Mouse (Mus musculus): ENCODE measurements around the gene Hpca. TPM values are rescaled to one million over a fixed set of nuclear protein-coding genes. Genes with fewer than 3 reads are reported as not detected.

The Hpca gene
- polyA plus RNA-seq (2016; fragmentation: Nextera tagmentation; extraction: Ambion mirVana): 0.30 and 0.69 TPM in 2 replicates

DNA sequence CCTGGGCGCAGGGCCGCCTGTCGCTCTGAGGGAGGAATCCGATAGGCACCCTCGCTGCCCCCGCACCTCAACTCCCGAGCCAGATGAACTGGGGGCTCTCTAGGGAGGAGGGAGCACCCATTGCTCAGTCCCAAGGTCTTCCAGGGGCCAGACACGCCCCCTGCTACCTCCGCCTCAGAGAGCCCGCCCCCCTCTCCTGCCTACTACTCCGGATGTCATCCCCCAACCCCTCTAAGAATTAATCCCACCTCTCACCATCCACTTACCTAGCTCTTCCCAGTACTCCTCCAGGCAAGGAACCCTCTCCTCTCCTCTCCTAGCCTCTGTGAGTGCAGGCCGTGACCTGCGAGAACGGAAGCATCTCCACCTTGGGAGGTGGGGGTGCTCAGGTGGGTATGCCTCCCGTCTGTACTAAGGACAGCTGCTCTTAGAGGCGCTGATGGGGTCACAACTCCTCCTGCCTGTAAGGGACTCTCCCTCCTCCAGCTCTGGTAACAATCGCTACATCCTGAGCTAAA is at the start of gene Hpca:
TSS of gene Hpca (minus strand) at position 468 of the 518 bp plus-strand sequence.
- Histone ChIP-seq H3K27me3 (ENCODE audit: low read depth, poor library complexity, severe bottlenecking) (peaks cover 91% of the 10 kb centered on the region), H3K9me3 (replicated peaks) (no peaks in the 10 kb centered on the region), H3K4me1 (peaks cover 37% of the 10 kb centered on the region), H3K36me3 (no peaks in the 10 kb centered on the region), H3K27ac (no peak within 1 kb of the TSS), H3K4me3 (peak within 1 kb of the TSS; percentile 53)
- no peak for DNase-seq (ENCODE audit: low spot score)
- WGBS: 2% methylated on average over 17 of the region's 17 CpGs

DNA sequence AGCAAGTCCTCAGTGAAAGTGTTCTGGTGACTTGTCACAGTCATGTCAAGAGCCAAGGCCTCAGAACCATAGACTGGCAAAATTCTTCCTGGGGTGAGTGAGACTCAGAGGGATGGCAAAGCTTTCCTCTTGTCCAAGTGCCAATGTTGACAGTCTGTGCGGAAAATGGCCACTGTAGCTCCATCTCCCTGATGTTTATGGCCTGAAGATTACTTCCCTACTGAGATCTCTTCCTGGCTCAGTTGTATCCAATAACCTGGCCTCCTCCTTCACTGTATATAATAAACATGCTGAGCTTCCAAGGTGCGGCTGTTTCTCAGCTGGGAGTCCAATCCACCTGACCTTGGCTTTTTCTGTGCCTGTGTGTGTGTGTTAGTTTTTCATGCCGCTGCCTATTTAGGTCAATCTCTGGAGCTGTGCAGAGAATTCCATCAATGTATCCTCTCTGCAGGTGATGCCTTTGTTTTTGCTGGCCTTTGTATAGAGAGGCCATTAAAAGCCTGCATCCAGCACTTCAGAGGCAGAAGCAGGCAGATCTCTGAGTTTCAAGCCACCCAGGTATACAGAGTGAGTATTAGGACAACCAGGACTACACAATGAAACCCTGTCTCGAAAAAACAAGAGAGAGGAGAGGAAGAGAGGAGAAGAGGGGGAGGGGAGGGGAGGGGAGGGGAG is 39.9 kb upstream of the Hpca start:
- H3K4me3 ChIP-seq: no peak overlapping the region
- no peak overlapping the region for H3K27ac ChIP-seq
- no peak for DNase-seq (ENCODE audit: low spot score)
- no peaks in the 10 kb centered on the region for H3K9me3 ChIP-seq (replicated peaks)
- H3K36me3 ChIP-seq: peaks cover 89% of the 10 kb centered on the region
- no peaks in the 10 kb centered on the region for H3K4me1 ChIP-seq
- no peaks in the 10 kb centered on the region for H3K27me3 ChIP-seq (ENCODE audit: low read depth, poor library complexity, severe bottlenecking)
- WGBS: 92% methylated on average over 4 of the region's 4 CpGs

DNA sequence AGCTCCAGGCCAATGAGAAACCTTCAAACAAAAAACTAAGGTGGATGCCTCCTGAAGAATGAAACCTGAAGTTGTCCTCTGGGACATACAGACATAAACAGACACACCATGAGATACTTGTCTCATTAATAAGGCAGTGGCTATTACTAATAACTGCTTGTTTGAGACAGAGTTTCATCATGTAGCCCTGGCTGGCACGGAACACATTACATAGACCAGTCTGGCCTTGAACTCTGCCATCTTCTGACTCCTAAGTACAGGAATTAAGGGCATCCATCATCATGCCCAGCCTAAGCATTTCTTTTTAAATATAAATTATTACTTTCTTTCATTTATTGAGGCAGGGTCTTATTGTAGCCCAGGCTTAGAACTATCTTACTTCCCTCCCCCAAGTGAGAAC is 39.2 kb upstream of the Hpca start:
- Histone ChIP-seq H3K27me3 (ENCODE audit: low read depth, poor library complexity, severe bottlenecking) (no peaks in the 10 kb centered on the region), H3K4me1 (no peaks in the 10 kb centered on the region), H3K27ac (no peak overlapping the region), H3K9me3 (replicated peaks) (no peaks in the 10 kb centered on the region), H3K36me3 (peaks cover 90% of the 10 kb centered on the region), H3K4me3 (no peak overlapping the region)
- WGBS: 100% methylated on average over 1 of the region's 1 CpGs
- no peak for DNase-seq (ENCODE audit: low spot score)

DNA sequence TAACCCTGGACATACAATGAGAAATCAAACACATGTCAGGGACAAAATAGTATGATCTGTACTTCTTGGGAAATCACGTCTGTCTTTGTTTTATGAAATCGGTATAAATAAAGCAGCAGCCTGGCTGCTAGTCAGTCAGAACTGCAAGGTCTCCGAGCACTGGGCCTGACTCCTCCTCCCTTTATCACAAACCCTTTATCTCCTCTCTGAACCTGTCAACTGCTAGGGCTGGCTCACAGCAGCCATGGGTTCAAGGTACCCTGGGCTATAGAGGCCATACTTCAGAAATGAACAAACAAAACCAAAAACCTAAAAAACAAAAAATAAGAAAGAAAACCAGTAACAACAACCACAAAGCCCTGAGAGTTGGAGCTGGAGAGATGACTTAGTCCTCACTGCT is 36.7 kb upstream of the Hpca start:
- Histone ChIP-seq H3K36me3 (peaks cover 88% of the 10 kb centered on the region), H3K4me1 (no peaks in the 10 kb centered on the region), H3K9me3 (replicated peaks) (no peaks in the 10 kb centered on the region), H3K27me3 (ENCODE audit: low read depth, poor library complexity, severe bottlenecking) (no peaks in the 10 kb centered on the region), H3K4me3 (no peak overlapping the region), H3K27ac (no peak overlapping the region)
- DNase-seq (ENCODE audit: low spot score): no peak
- WGBS: 78% methylated on average over 3 of the region's 3 CpGs

DNA sequence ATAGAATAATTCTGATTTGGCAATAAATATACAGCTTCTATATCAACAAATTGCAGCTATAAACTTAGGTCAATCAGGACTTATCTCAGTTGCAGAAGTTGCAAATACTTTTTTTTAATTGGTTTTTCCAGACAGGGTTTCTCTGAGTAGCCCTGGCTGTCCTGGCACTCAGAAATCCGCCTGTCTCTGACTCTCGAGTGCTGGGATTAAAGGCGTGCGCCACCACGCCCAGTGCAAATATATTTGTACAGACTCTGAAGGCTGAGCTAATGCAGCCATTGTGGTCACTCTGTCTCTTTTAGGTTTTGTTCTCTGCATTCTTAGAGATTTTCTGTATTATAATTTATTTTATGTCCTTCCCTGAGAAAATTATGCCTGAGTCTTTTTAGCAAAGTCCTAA is 35.7 kb upstream of the Hpca start:
- WGBS: 94% methylated on average over 5 of the region's 5 CpGs

DNA sequence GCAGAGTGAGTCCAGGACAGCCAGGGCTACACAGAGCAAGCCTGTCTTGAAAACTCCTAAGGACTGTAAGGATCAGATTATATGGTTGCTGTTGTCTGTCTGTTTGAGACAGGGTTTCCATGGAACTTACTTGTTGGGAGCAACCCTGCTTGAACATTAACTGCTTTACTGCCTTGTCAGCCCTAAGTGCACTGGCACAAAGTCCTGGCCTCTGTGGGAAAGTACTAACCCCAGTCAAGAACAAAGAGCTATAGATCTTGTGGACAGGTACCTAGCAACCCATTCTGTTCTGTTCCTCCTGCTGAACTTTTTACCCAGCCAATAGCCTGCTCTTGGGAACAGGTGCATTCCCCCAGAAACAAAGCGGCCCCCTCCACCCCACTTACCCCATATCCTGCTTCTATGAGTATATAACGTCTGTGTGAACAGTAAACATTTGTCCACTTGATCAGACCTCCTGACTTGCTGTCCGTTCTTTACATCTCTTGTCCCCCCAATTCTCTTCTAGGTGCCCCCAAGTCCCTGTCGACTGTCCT is 29.5 kb upstream of the Hpca start:
- DNase-seq (ENCODE audit: low spot score): no peak
- Histone ChIP-seq H3K9me3 (replicated peaks) (no peaks in the 10 kb centered on the region), H3K4me3 (no peak overlapping the region), H3K4me1 (no peaks in the 10 kb centered on the region), H3K27me3 (ENCODE audit: low read depth, poor library complexity, severe bottlenecking) (no peaks in the 10 kb centered on the region), H3K36me3 (peaks cover 91% of the 10 kb centered on the region), H3K27ac (no peak overlapping the region)
- 88% methylated on average over 4 of the region's 4 CpGs for WGBS

More for the DNA sequence above, 35.7 kb upstream of the Hpca start:
- Histone ChIP-seq H3K4me3 (no peak overlapping the region), H3K9me3 (replicated peaks) (no peaks in the 10 kb centered on the region), H3K27me3 (ENCODE audit: low read depth, poor library complexity, severe bottlenecking) (no peaks in the 10 kb centered on the region), H3K36me3 (peaks cover 89% of the 10 kb centered on the region), H3K4me1 (no peaks in the 10 kb centered on the region), H3K27ac (no peak overlapping the region)
- peak; percentile 9 for DNase-seq (ENCODE audit: low spot score)

DNA sequence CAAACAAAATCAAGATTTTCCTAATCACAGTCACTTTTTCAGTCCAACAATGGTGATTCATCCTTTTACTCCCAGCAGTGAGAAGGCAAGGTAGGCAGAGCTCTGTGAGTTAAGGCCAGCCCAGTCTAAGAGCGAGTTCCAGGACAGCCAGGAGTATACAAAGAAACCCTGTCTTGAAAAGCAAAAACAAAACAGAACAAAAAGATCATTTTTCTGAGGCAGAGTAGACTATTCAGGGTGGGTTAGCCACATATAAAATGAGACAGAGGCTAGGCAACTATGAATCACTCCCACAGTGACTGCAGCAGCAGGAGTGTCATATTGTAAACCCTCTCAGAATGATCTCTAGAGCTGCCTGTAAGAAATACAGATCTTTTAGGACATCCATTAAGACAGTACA is 27.5 kb upstream of the Hpca start:
- WGBS: 92% methylated on average over 1 of the region's 1 CpGs
- Histone ChIP-seq H3K27ac (no peak overlapping the region), H3K4me1 (no peaks in the 10 kb centered on the region), H3K4me3 (no peak overlapping the region), H3K27me3 (ENCODE audit: low read depth, poor library complexity, severe bottlenecking) (no peaks in the 10 kb centered on the region), H3K9me3 (replicated peaks) (no peaks in the 10 kb centered on the region), H3K36me3 (peaks cover 77% of the 10 kb centered on the region)
- DNase-seq (ENCODE audit: low spot score): no peak

DNA sequence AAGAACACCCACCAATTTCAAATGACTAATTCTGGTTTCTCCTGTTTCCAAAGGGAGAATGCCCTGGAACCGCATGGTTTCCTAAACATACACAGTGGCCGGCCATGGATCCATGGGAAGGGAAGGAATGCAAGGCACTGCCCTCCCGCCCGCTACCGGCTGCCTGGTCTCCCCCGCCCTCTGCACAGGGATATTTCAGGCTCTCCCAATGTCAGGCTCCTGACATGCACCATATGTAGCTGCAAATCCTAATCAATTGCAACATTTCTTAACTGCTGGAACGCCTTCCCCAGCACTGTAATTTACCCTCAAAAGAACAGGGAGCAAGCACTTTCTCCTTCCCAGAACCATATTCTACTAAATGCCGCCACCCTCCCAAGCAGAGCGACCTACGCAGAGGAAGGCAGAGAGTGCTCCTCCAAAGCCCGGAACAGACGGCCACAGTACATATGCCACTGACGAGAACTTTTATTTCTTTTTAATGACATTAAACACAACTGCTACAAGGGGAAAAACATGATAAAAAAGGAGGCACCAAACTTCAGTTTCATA is 25.8 kb upstream of the Hpca start:
- H3K27me3 ChIP-seq (ENCODE audit: low read depth, poor library complexity, severe bottlenecking): no peaks in the 10 kb centered on the region
- peaks cover 66% of the 10 kb centered on the region for H3K36me3 ChIP-seq
- 88% methylated on average over 13 of the region's 13 CpGs for WGBS
- no peaks in the 10 kb centered on the region for H3K9me3 ChIP-seq (replicated peaks)
- no peaks in the 10 kb centered on the region for H3K4me1 ChIP-seq
- DNase-seq (ENCODE audit: low spot score): no peak
- no peak overlapping the region for H3K27ac ChIP-seq
- H3K4me3 ChIP-seq: no peak overlapping the region

DNA sequence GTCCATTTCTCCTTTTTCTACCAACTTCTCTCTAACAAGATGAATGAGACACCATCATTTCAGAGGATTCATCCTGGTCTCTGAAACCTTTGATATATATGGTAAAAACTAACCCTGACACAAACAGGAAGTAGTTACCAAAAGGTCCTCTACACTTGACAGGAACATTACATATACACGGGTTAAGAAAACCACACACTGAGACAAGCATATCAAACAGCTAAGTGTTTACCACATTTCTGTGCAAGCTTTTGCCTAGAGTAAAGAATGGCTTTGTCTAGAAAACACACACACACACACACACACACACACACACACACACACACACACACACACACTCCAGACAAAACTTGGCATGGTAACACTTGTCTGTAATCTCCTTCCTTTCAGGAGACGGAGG is 24.6 kb upstream of the Hpca start:
- DNase-seq (ENCODE audit: low spot score): no peak
- 0 out of 2 replicates have a peak, but pooled peaks cover 3% of the 10 kb centered on the region for H3K4me1 ChIP-seq
- H3K27me3 ChIP-seq (ENCODE audit: low read depth, poor library complexity, severe bottlenecking): no peaks in the 10 kb centered on the region
- no peaks in the 10 kb centered on the region for H3K9me3 ChIP-seq (replicated peaks)
- no peak overlapping the region for H3K4me3 ChIP-seq
- peaks cover 54% of the 10 kb centered on the region for H3K36me3 ChIP-seq
- H3K27ac ChIP-seq: no peak overlapping the region
- 87% methylated on average over 2 of the region's 2 CpGs for WGBS

DNA sequence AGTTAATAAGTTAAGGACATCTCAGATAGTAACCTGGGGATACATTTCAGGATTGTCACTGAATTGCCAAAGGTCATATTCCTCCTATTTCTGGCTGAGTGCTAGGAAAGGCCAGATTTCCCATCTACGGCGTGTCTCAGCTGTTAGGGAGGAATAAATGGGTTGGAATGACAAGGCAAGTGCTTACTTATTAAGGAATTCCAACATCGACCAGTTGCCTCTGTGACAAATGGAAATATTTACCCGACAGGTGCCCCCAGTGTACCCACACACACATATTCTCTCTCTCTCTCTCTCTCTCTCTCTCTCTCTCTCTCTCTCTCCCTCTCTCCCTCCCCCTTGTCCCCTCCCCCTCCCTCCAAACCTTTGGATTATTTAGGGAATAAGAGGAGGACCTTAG is 24.1 kb upstream of the Hpca start:
- Histone ChIP-seq H3K36me3 (peaks cover 49% of the 10 kb centered on the region), H3K27ac (no peak overlapping the region), H3K4me1 (0 out of 2 replicates have a peak, but pooled peaks cover 3% of the 10 kb centered on the region), H3K27me3 (ENCODE audit: low read depth, poor library complexity, severe bottlenecking) (no peaks in the 10 kb centered on the region), H3K9me3 (replicated peaks) (no peaks in the 10 kb centered on the region), H3K4me3 (no peak overlapping the region)
- 74% methylated on average over 4 of the region's 4 CpGs for WGBS
- DNase-seq (ENCODE audit: low spot score): no peak

DNA sequence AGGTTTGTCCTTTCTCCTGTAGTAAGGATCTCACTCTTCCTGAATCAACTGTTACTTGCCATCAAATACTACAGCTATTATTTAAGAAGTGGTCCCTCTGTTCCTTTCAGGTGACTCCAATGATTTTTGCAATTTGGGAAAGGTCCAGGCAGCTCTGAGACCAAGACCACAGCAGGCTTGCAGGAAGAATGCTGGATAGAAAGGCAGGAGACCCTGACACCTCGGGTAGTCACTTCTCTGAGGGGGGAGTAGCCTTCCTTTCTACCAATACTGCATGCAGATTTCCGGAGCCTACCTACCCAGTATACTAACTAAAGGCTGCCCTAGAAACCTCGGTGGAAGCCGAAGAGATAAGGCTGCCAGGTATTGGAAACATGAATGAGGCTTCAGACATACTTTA is 23.6 kb upstream of the Hpca start:
- H3K36me3 ChIP-seq: peaks cover 44% of the 10 kb centered on the region
- H3K9me3 ChIP-seq (replicated peaks): no peaks in the 10 kb centered on the region
- H3K4me1 ChIP-seq: 0 out of 2 replicates have a peak, but pooled peaks cover 3% of the 10 kb centered on the region
- no peaks in the 10 kb centered on the region for H3K27me3 ChIP-seq (ENCODE audit: low read depth, poor library complexity, severe bottlenecking)
- 73% methylated on average over 4 of the region's 4 CpGs for WGBS
- no peak for DNase-seq (ENCODE audit: low spot score)
- no peak overlapping the region for H3K27ac ChIP-seq
- no peak overlapping the region for H3K4me3 ChIP-seq

DNA sequence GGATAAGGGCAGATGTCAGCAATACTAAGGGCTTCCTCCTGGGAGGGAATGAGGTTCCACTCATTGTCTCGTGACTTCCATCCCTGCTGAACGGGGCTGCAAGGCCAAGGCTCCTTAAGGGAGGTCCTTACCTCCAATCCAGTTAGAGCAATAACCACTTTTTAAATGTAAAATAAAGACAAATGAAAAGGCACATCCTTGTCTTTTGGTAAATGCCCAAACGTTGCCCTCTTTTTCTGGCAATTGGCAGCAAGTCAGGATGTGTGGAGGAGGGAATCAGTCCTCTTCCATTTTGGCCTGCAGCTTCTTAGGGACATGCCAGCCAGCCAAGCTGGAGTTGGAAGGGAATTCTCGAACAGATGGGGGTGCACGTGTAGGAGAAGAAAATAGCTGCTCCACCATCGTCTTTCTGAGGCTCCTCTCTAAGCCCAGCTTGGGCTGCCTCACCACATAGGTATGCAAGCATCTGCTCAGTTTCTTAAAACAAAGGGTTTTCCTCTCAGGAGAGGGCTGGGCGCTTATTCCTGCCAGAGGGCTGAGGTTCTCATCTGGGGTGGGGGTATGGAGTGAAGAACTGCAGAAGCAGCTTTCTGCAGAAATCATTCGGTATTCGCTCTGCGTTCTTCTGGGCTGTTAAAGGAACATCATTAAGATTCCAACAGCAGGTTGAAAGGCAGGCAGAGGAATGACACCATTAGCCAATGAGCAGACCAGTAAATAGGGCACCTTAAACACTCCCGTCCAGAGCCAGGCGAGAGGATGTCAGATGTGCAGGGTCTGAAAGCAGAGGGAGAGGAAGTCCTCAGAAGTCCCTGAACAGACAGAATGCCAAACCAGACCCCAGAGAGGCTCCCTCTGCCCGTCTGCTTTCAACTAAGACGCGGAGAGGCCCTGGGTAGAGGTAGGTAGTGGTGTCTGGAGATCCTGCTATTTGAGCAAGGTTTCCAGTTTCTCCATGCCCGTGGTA is 22.8 kb upstream of the Hpca start:
- no peak overlapping the region for H3K4me3 ChIP-seq
- 0 out of 2 replicates have a peak, but pooled peaks cover 3% of the 10 kb centered on the region for H3K4me1 ChIP-seq
- no peak for DNase-seq (ENCODE audit: low spot score)
- WGBS: 57% methylated on average over 16 of the region's 16 CpGs
- no peak overlapping the region for H3K27ac ChIP-seq
- H3K9me3 ChIP-seq (replicated peaks): no peaks in the 10 kb centered on the region
- H3K36me3 ChIP-seq: peaks cover 37% of the 10 kb centered on the region
- peaks cover 4% of the 10 kb centered on the region; the same call in 1 of the 2 replicates for H3K27me3 ChIP-seq (ENCODE audit: low read depth, poor library complexity, severe bottlenecking)
